Mouse (Mus musculus): ENCODE data around the gene Gm20390. TPM values are rescaled to one million over a fixed set of nuclear protein-coding genes. Genes with fewer than 3 reads are reported as not detected.

The Gm20390 gene
- polyA plus RNA-seq (2012; fragmentation: generic; extraction: Trizol): 100 to 1,000 TPM; 308 to 475 TPM

GRCm38 (mm10) chr11:93968005-93968847 is at the start of gene Gm20390, which contains the start of gene Nme1:
TSS of gene Gm20390 (minus strand) at chr11:93968293.
TSS of gene Nme1 (minus strand) at chr11:93968521.

DNA sequence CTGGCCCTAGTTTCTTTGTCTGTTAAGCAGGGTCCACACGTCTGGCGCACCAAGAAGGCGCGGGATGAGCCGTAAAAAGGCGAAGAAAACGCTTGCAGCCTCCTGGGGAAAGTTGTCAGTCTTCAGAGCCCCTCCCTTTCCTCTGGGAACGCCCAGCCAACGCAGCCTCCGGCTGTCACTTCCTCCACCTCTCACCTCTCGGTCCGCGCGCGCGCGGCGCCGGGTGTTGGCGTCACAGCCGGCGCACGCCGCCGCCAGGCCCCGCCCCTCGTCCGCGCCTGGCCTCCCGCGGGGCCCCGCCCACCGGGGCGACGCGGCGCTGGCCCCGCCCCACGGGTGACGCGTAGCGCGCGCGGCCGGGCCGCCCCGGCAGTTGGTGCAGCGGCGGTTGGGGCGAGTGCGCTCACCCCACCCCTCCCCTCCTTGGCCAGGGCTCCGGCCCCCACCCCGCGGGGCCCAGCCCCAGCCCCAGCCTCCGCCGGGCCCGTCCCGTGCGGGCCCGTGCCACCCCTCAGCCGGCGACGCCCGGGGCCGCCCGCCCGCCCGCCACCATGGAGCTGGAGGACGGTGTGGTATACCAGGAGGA is 27.7 kb upstream of the Gm20390 start, which contains the start of gene Spag9:
Gene Spag9, plus strand, starts transcription at position 372 of the 586 bp plus-strand sequence.

DNA sequence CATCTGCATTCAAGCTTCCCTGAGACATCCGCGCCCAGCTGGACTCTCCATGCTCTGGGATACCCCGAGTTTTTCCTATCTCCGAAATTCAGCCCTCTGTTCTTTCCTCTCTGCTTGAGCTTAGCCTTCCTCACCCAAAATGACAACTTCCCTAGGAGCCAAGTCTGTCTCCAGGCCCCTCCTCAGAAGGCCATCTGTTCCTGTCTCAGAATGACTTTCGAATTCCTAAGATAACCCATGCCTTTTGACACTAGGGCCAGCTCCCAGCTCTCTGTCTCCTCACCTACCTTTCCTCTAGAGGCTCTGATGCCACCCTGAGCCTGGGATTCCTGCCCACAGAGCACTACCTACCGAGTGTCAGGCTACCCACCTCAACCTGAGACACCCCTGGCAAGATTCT is 11.9 kb downstream of the Gm20390 start, which contains the start of gene Nme2:
Gene Nme2, minus strand, starts transcription at position 101 of the 400 bp plus-strand sequence.

Other genes starting within 250 kb of the Gm20390 start
- 1 to 10 TPM; 1.8 to 8.1 TPM for gene Utp18, start 82.5 kb downstream of the Gm20390 start, polyA plus RNA-seq (2012; fragmentation: generic; extraction: Trizol)
- 1 to 10 TPM in 1 of 2 experiments, under 1 TPM in 1; 0.56 to 3.9 TPM for gene Mbtd1, start 82.4 kb downstream of the Gm20390 start, polyA plus RNA-seq (2012; fragmentation: generic; extraction: Trizol)
- 1,000 to 10,000 TPM; 1,374 to 2,533 TPM for gene Nme2, start 12.0 kb downstream of the Gm20390 start, polyA plus RNA-seq (2012; fragmentation: generic; extraction: Trizol)
- 100 to 1,000 TPM in 1 of 2 experiments, 10 to 100 TPM in 1; 89.2 to 121 TPM for gene Nme1, start 228 bp upstream of the Gm20390 start, polyA plus RNA-seq (2012; fragmentation: generic; extraction: Trizol)
- 10 to 100 TPM in 1 of 2 experiments, under 1 TPM in 1; 0.98 to 16.6 TPM for gene Spag9, start 27.8 kb upstream of the Gm20390 start, polyA plus RNA-seq (2012; fragmentation: generic; extraction: Trizol)
- 10 to 100 TPM in 1 of 2 experiments, 1 to 10 TPM in 1; 1.6 to 30.7 TPM for gene Tob1, start 243.2 kb upstream of the Gm20390 start, polyA plus RNA-seq (2012; fragmentation: generic; extraction: Trizol)

All from C3H10T1/2 (cell line).